Mouse (Mus musculus) ES-E14 (cell line): Measurements from ENCODE around the gene Hmgxb4. TPM values are rescaled to one million over a fixed set of nuclear protein-coding genes. Genes with fewer than 3 reads are reported as not detected.

Source experiments
- DNase-seq: peaks from one replicate; pipeline ENCODE4 v3.0.0-alpha.2; 2013; ENCODE audit warnings: low read depth, low spot score
- H3K27ac ChIP-seq: 2 replicates; pipeline ENCODE4 v1.5.1; 2012; ENCODE audit warnings: low read depth, mild to moderate bottlenecking, low read length, moderate library complexity, mixed read lengths; ENCODE audit not compliant: poor library complexity, insufficient read depth, severe bottlenecking
- H3K36me3 ChIP-seq: 2 replicates; pipeline ENCODE4 v1.6.1; 2012; ENCODE audit warnings: mild to moderate bottlenecking, low read length, moderate library complexity, mixed read lengths; ENCODE audit not compliant: control insufficient read depth, poor library complexity, insufficient read depth, severe bottlenecking
- H3K4me1 ChIP-seq, 2 experiments: fragments of 150-350 bp in 1 of 2; sonication (generic) in 1 of 2; 2 replicates each; pipeline ENCODE4 v1.6.1; 2012; ENCODE audit warnings: low read length in 2 of 2, mild to moderate bottlenecking in 1 of 2, mixed read lengths in 1 of 2; ENCODE audit not compliant: control insufficient read depth in 2 of 2, insufficient read depth in 2 of 2, poor library complexity in 1 of 2
- H3K4me3 ChIP-seq, 2 experiments: fragments of 150-350 bp in 1 of 2; sonication (generic) in 1 of 2; 2 replicates each; pipeline ENCODE4 v1.5.1; 2012; ENCODE audit warnings: low read length in 2 of 2, low read depth in 1 of 2, mild to moderate bottlenecking in 1 of 2, mixed read lengths in 1 of 2; ENCODE audit not compliant: insufficient read depth in 1 of 2, poor library complexity in 1 of 2, severe bottlenecking in 1 of 2
- H3K9ac ChIP-seq: 2 replicates; pipeline ENCODE4 v1.6.1; 2012; ENCODE audit warnings: low read depth, mild to moderate bottlenecking, low read length, mixed read lengths; ENCODE audit not compliant: poor library complexity, insufficient read depth, severe bottlenecking
- H3K9me3 ChIP-seq: fragments of 150-350 bp; sonication (generic); 2 replicates; pipeline ENCODE4 v1.6.1; 2012; ENCODE audit warnings: low read depth, mild to moderate bottlenecking, low read length; ENCODE audit not compliant: control insufficient read depth, insufficient read depth
- CHD2 ChIP-seq: IDR thresholded peaks from 2 replicates; pipeline ENCODE4 v1.6.1; 2014; ENCODE audit warnings: mild to moderate bottlenecking, low read depth, low read length, inconsistent platforms
- HCFC1 ChIP-seq: IDR thresholded peaks from 2 replicates; pipeline ENCODE4 v1.6.1; 2012; ENCODE audit warnings: low read length, inconsistent platforms, borderline replicate concordance; ENCODE audit not compliant: insufficient read depth
- MAFK ChIP-seq: IDR thresholded peaks from 2 replicates; pipeline ENCODE4 v1.6.1; 2014; ENCODE audit warnings: mild to moderate bottlenecking, low read depth, low read length, inconsistent platforms; ENCODE audit not compliant: insufficient read depth
- ZC3H11A ChIP-seq: IDR thresholded peaks from 2 replicates; pipeline ENCODE4 v1.6.1; 2012; ENCODE audit warnings: low read depth, mild to moderate bottlenecking, inconsistent platforms, low read length, borderline replicate concordance
- ZNF384 ChIP-seq: IDR thresholded peaks from 2 replicates; pipeline ENCODE4 v1.6.1; 2012; ENCODE audit warnings: low read depth, low read length, inconsistent platforms
- in situ Hi-C, 2 experiments: fragments of 600-800 bp; cut with MboI; formaldehyde crosslinking; loops; one replicate each; pipeline ENCODE4 v1.15.1; 2025; ENCODE audit warnings: low sequenced_read_pairs in 2 of 2, inconsistent platforms in 1 of 2; ENCODE audit not compliant: unreplicated experiment in 2 of 2
- total RNA-seq: library from RNA; depleted of rRNA; stranded (reverse); fragments of 300-350 nt; gene quantifications from 2 replicates; pipeline ENCODE4 v1.2.3, GENCODE M21; 2012

Hmgxb4 gene
- total RNA-seq, 1 experiment = 66.5 TPM

DNA sequence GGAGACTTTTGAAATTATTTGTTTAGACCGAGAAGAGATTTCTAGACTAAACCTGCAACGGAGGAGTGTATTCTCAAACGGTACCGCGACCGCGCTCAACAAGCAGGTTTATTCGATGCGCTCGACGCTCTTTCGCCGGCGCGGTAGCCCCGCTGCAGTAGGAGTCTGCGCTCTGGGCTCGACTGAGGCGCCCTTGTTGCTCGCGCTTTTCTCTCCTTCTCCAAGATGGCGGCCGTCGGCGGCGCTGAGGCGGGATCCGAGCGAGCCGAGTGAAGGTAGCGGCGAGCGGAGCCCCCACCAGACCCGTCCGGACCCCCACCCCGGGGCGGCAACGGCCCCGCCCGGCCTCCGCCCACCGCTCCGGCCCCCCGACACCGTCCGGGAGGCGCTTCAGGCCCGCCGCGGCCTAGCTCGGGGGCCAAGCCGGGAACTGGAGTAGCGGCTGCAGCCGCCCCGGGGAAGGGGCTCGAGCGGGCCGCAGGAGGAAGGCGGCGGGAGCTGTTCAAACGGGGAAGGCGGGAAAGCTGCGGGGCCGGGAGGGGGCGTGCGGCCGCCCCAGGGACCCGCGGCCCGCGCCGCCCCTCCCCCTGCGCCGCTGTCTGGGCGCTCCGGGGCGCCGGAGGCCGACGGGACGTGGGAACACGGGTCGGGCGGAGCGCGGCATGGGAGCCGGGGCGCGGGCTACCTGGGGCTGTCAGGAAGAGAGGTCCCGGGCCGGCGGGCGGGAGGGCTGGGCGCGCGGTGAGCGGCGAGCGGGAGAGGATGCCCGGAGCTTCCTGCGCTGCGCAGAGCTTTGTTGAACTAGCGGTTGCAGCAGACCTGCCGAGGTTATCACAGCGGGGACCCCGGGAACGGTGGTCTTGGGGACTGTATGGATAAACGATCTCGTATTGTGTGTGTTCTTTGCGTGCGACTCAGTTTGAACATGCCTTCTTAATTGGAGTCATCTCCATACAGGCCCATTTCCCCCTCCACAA lies 607 bp downstream of the Hmgxb4 start:
- Histone ChIP-seq H3K9ac (peak overlapping the region; percentile 99), H3K4me1 (peaks cover 6 to 8% of the 10 kb centered on the region in 2 experiments; a peak in 2 of 4 replicates), H3K9me3 (no peaks in the 10 kb centered on the region), H3K27ac (peak overlapping the region; percentile 98), H3K36me3 (peaks cover 3% of the 10 kb centered on the region), H3K4me3 (peak overlapping the region; percentile 75 to 99)
- TF ChIP-seq HCFC1 (peak; percentile 85), MAFK (no peak)
- in situ Hi-C loops = no loop called here
- DNase-seq = peak; percentile 77

DNA sequence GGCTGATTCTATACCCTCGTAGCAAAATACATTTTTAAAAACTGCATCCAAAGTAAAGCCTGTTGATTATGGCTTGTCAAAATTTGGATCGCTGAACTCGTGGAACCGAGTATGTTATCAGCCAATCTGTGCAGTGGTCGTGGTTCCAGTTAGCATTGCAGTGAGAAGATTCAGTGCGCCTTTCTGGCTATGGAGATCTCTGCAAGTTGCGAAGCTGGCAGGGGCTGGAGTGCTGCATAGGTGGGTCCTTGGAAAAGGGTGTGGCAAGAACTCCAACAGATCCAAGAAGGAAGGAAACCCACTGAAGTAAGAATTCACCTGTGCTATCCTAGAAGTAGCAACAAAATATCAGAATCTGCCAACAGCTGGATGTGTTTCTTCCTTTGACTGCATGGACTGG lies 1.4 kb downstream of the Hmgxb4 start:
- Histone ChIP-seq H3K36me3 (peaks cover 10% of the 10 kb centered on the region), H3K9ac (peak overlapping the region; percentile 99; the same call in 1 of the 2 replicates), H3K27ac (peak overlapping the region; percentile 98; the same call in 1 of the 2 replicates), H3K4me3 (peak overlapping the region; percentile 75 to 99), H3K9me3 (no peaks in the 10 kb centered on the region), H3K4me1 (peaks cover 7 to 8% of the 10 kb centered on the region in 2 experiments; a peak in 2 of 4 replicates)
- TF ChIP-seq HCFC1 = no peak
- no peak for TF ChIP-seq ZC3H11A
- TF ChIP-seq MAFK = no peak
- no peak for TF ChIP-seq ZNF384
- no peak for TF ChIP-seq CHD2
- in situ Hi-C loops = no loop called here
- no peak for DNase-seq

DNA sequence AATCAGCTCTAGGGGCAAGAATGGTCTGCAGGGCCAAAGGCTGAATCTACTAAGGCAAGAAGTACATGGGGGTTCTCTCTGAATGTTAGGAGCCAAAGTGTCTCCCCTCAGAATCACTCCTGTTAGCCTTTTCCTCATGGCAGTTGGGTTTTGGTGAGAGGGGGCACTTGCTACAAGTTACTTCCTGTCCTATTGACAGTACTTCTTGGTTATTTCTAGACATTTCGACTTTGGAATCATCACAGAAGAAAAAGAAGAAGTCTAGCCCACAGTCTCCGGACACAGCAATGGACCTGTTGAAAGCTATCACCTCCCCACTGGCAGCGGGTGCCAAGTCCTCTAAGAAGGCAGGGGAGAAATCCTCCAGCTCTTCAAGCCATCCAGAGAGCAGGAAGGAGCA lies 7.3 kb downstream of the Hmgxb4 start:
- in situ Hi-C loops = no loop called here
- Histone ChIP-seq H3K27ac (no peak overlapping the region), H3K36me3 (peaks cover 29% of the 10 kb centered on the region), H3K9me3 (no peaks in the 10 kb centered on the region), H3K9ac (no peak overlapping the region), H3K4me1 (peaks cover under 1 to 2% of the 10 kb centered on the region in 2 experiments; a peak in 2 of 4 replicates), H3K4me3 (no peak overlapping the region)
- TF ChIP-seq ZC3H11A = no peak
- no peak for TF ChIP-seq ZNF384
- no peak for TF ChIP-seq MAFK
- TF ChIP-seq HCFC1 = no peak
- no peak for TF ChIP-seq CHD2
- DNase-seq = no peak

DNA sequence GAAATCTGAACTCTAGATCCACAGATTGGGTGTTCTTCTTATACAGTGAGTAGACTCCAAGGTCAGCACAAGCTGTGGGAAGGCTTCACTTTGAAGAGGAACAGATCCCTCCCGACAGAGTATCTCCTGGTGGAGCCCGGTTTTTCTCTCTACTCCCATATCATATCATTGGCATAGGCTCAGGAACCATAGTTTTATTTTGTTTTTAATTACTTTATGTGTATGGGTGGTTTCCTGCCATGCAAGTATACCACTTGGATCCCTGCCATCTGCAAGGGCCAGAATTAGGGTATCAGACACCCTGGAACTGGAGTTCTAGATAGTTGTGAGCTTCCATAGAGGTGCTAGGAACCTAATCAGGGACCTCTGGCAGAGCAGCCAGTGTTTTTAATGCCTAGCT lies 15.7 kb downstream of the Hmgxb4 start:
- no peak overlapping the region for H3K4me3 ChIP-seq
- no peak overlapping the region for H3K9ac ChIP-seq
- peaks cover 7% of the 10 kb centered on the region; the same call in 1 of the 2 replicates for H3K36me3 ChIP-seq
- in situ Hi-C loops = no loop called here
- H3K9me3 ChIP-seq = no peaks in the 10 kb centered on the region
- TF ChIP-seq CHD2 (no peak), HCFC1 (no peak), MAFK (no peak), ZC3H11A (no peak), ZNF384 (no peak)
- H3K27ac ChIP-seq = no peak overlapping the region
- no peak for DNase-seq
- peaks cover 10 to 13% of the 10 kb centered on the region in 2 experiments for H3K4me1 ChIP-seq
